Mouse (Mus musculus): ENCODE results near the gene 1700015F17Rik. TPM values are rescaled to one million over a fixed set of nuclear protein-coding genes. Genes with fewer than 3 reads are reported as not detected.

1700015F17Rik gene
- total RNA-seq, 2 experiments from 2014 or later: not detected

DNA sequence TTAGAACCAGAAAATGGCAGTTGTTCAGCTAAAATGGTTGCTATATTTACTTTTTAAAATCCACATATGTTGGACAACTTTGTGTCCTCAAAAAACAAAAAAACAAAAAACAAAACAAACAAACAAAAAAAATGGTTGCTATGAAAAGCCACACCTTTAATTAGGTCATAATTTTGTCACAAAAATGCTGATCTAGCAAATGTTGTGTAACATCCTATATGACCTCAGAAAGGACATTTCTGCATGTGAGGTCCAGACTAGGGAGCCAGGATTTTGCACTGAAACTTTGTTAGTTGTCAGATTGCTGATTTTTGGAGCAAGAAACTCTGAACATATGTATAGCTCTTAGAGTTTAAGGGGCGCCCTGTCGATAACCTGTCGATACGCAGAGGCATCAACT, 55.9 kb downstream of the 1700015F17Rik start:
- no peak for DNase-seq

DNA sequence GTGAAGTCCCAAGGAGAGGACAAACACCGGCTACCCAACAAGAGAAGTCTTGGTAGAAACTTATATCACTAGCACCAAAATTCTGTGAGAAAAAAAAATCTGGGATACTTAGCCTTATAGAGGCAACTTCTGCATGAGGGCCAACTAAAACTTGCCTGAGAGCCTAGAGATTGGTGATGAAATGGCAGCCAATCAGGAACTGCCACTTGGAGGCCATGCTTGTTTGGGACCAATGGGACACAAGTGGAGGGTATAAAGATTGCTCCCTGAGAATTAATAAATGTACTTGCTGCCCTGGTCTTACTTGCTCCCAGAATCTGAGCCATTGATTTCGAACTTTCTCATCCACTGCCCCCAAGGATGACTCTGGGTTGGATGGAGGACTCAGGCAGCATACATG, 57.5 kb downstream of the 1700015F17Rik start:
- no peak for DNase-seq

DNA sequence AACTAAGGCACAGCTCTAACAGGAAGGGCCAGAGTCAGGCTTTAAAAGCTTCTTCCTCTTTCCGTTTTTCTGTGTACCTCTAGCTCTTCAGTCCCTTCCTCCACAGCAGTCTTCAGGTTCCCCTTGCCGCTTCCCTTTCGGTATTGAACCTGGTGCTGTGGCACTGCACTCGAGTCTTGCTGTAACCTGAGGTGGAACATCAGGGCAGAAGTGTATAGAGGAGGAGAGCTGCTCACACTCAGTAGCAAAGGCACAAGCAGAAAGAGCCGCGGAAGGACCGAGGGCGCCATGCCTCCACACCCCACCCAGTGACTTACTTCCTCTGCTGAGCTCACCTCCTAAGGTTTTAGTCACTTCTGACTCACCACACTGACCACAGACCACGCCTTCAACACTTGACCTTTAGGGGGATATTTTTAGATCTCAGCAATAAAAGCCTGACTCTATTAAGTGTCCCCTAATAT, 58.9 kb downstream of the 1700015F17Rik start, which contains the start of gene Cdk14:
Gene Cdk14, minus strand, starts transcription at position 321 of the 464 bp plus-strand sequence.
- no peak for DNase-seq

DNA sequence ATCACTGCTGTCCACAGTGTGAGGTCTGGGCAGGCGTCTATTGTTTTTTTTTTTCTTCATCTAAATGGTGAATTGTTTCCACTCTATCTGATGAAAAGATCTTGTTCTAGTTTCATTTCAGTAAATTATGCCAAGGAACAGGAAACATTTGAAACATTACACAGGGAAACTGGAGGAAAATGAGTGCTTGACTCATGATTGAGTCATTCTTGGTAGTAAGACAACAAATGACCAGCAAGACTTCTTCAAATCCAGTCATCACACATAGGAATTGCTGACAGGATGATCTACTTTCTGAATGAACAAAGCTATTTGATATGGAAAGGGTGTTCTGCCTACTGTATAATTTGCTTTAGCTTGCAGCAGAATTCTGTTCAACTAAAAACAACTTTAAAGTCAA, 59.7 kb downstream of the 1700015F17Rik start:
- DNase-seq: no peak

DNA sequence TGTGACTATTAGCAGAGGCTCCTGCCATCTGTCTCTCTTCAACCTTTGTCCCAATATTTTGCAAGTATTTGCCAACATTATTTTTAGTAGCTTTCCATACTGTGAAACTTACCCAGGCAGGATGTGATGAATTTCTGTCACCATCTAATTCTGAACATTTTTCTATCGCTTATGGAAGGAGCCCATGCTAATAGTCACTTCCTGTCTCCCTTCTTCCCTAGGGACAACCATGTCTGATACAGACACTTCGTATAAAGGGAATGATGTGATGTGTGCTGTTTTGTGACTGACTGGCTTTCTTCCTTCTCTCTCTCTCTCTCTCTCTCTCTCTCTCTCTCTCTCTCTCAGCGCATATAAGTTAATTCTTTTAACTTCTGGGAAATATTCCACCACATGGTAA, 64.1 kb downstream of the 1700015F17Rik start:
- no peak for DNase-seq

DNA sequence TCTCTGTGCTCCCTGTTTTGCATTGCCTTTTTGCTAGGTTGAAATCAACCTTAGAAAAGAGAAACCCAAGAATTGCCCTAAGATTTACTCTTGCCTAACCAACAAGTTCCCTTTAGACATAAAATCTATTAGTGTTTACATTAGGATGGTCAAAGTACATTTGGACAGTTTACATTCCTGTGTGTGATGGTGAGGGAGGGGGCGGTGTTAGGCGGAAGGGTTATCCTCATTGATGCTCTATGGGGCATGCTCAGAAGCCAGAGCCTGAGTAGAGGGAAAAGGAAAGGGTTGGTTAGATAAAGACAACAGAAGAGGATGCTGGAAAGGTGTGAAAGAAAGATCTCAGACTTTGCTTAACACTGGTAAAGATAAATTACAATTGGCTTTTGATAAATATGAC, 67.1 kb downstream of the 1700015F17Rik start:
- no peak for DNase-seq

GRCm38 (mm10) chr5:5401986-5402385, 77.0 kb downstream of the 1700015F17Rik start:
- peak; percentile 7 to 21 for DNase-seq

GRCm38 (mm10) chr5:5392786-5393185, 86.2 kb downstream of the 1700015F17Rik start:
- no peak for DNase-seq

Other genes starting within 250 kb of the 1700015F17Rik start
- 100 to 1,000 TPM; 254 to 260 TPM for gene Cdk14, start 58.8 kb downstream of the 1700015F17Rik start, total RNA-seq (2021)
- gene Cldn12, start 35.8 kb upstream of the 1700015F17Rik start, total RNA-seq (2021): 10 to 100 TPM; 26.9 to 30.3 TPM
- gene Gtpbp10, start 80.4 kb upstream of the 1700015F17Rik start, total RNA-seq (2021): 10 to 100 TPM; 11.0 to 11.2 TPM
- not detected for gene Gm8773, start 94.7 kb upstream of the 1700015F17Rik start, total RNA-seq (2021)
- 10 to 100 TPM; 14.5 to 17.3 TPM for gene Cfap69, start 185.1 kb upstream of the 1700015F17Rik start, total RNA-seq (2021)
- 1 to 10 TPM; 6.2 to 6.7 TPM for gene Steap2, start 215.4 kb upstream of the 1700015F17Rik start, total RNA-seq (2021)

Measured in layer of hippocampus, postnatal 36 days (tissue).